Mouse (Mus musculus): Measurements from ENCODE around the gene St6galnac6. TPM values are rescaled to one million over a fixed set of nuclear protein-coding genes. Genes with fewer than 3 reads are reported as not detected.

The St6galnac6 gene
- total RNA-seq, 2 experiments from 2014 or later = 59.7 to 66.0 TPM

DNA sequence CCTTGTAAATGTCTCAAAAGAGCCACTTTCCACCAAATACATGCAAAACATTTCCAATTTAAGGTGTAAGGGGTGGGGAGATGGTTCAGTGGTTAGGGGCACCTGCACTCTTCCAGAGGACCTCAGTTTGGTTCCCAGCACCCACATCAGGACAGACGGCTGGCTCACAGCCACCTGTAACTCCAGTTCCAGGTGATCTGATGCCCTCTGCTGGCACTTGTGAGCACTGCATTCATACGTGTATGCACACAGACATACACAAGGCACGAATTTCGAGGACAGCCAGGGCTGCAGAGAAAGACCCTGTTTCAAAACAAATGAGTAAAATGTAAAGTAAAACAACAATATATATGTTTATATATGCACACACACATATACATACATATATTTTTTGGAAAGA is 18.1 kb downstream of the St6galnac6 start:
- DNase-seq = no peak

GRCm38 (mm10) chr2:32618051-32618450 is 18.5 kb downstream of the St6galnac6 start:
- DNase-seq = no peak

GRCm38 (mm10) chr2:32620682-32621516 is 21.4 kb downstream of the St6galnac6 start:
- DNase-seq = no peak

- DNase-seq = no peak
Measured at GRCm38 (mm10) chr2:32621517-32621859, 22.0 kb downstream of the St6galnac6 start, which contains the start of gene Ak1. Gene Ak1, plus strand, starts transcription at chr2:32621758.

DNA sequence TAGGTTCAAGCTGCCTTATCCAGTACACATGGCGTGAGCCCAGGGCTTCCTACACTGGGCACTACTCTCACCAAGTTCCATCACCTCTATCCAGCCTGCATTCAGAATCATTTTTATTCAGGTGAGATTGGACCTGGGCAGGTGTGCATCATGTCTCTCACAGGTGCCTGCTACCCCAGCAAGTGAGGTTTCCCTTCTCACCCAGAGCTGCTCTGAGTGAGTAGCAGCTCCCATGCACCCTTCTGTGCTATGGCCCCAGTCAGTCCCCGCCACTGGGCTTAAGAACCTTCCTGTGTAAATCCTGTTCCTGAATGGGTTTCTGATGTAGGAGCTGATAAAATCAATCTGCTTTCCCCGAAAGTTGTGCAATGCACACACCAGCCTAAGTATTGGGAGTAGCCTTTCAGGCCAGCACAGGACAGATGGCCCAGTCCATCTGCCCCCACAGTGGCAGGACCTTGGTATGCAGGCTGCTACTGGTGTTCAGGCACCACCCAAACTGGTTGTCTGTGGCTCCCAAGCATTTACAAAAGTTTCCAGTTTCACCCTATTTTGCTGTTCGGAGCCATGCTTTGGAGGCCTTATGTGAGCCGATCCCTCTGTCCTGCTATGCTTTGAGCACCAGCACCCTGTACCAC is 24.7 kb downstream of the St6galnac6 start:
- no peak for DNase-seq

GRCm38 (mm10) chr2:32625212-32625872 is 25.8 kb downstream of the St6galnac6 start:
- DNase-seq = peak; percentile 75

GRCm38 (mm10) chr2:32625873-32626694 is 26.6 kb downstream of the St6galnac6 start:
- peak; percentile 79 for DNase-seq

DNA sequence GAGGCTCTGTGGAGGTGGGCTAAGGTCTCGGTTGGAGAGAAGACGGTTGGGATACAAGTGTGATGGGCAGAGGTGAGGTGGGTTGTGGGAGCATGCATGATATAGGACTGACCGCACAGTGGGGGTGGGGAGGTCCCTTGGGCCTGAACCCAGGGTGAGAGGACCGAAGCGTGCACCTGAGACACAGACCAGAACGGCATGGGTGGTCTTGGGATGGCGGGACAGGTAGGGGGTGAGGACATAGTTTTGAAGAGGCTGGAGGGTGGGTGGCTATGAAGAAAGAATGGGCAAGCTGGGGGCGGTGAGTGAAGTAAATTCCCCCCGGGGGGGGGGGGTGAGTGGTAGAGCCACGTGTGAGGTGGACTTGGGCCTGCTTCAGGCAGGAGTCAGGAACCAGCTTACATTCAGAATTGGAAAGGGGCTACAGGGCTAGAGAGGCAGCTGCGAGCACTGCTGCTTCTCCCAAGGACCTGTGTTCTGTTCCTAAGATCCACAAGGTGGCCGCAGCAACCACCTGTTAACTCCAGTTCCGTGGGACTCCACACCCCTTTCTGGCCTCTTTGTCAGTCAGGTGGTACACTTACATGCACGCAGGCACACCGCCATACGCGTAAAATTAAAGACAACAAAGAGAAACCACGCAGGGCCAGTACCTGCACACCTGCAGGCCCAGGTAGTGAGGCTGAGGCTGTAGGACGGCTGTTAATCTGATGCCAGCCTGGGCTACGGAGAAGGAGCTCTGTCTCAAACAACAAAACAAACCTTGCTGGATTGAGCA is 27.9 kb downstream of the St6galnac6 start:
- DNase-seq = no peak

- DNase-seq = no peak
Measured at GRCm38 (mm10) chr2:32628044-32628550, 28.6 kb downstream of the St6galnac6 start.

DNA sequence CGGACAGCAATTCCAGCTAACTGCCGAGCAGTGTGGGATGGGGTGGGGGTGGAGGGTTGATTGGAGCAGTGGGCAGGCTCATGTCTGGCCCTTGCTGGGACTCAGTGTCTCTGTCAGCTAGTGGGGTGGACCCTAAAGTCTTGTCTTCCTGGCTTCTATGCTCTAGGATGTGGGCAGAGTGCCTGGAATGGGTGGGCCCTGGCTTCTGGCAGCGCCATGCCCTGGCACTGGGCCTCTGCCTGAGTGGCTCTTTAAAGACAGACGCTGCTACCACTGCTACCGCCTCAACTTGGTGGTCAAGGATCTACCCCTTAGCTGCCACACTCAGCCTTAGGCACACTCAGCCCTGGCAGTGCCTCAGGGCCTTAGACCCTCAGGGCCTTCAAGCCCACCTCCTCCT is 29.2 kb downstream of the St6galnac6 start:
- peak; percentile 79 for DNase-seq

GRCm38 (mm10) chr2:32629276-32629976 is 29.9 kb downstream of the St6galnac6 start:
- no peak for DNase-seq

- no peak for DNase-seq
Measured at GRCm38 (mm10) chr2:32630036-32630435, 30.5 kb downstream of the St6galnac6 start.

DNA sequence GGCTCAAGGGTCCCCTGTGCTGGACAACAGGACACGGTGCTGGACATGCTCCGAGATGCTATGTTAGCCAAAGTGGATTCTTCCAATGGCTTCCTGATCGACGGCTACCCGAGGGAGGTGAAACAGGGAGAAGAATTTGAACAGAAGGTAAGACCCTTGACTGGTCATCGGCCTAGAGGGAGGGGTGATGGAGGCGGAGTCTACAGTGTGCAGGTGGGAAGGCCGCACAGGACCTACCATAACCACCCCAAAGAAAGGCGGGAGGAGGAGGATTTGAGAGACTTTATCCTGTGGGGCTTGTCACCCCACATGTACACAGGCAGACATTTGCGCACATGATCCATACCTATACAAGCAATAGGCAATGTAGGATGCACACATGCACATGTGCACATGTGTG is 31.5 kb downstream of the St6galnac6 start:
- DNase-seq = no peak

DNA sequence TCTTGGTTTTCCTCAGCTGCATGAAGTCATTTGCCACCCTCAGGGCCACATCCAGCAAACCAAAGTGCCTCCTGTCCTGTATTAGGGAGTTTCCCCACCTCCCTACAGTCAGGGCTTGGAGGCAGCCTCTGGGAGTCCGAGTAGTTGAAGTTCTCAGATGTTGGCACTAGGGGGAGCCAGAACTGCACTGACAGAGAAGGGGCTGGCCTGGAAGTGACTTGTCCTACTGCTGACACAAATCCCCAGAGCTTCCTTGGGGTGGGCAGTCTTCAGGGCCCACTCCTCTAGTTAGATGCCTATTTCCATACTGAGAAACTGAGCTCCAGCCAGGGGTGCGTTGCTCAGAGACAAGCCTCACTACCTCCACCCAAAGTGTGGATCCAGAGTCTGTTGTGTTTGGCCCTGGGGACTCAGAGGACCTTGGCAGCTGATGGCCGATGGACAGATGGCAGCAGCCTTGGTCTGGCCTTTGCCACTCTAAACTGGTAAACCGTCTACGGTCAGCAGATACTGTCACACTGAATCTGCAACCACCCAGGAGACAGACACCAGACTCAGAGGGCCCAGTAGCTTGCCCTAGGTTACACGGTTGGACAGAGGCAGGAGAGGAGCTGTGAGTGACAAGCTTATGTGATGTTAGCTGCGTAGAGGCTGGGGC is 32.4 kb downstream of the St6galnac6 start:
- peak; percentile 77 for DNase-seq

GRCm38 (mm10) chr2:32633660-32634059 is 34.2 kb downstream of the St6galnac6 start:
- DNase-seq = peak; percentile 52

GRCm38 (mm10) chr2:32634277-32635105 is 35.0 kb downstream of the St6galnac6 start:
- DNase-seq = no peak

- DNase-seq = no peak
Measured at GRCm38 (mm10) chr2:32636617-32637016, 37.1 kb downstream of the St6galnac6 start.

GRCm38 (mm10) chr2:32637778-32638281 is 38.3 kb downstream of the St6galnac6 start:
- DNase-seq = peak; percentile 47

DNA sequence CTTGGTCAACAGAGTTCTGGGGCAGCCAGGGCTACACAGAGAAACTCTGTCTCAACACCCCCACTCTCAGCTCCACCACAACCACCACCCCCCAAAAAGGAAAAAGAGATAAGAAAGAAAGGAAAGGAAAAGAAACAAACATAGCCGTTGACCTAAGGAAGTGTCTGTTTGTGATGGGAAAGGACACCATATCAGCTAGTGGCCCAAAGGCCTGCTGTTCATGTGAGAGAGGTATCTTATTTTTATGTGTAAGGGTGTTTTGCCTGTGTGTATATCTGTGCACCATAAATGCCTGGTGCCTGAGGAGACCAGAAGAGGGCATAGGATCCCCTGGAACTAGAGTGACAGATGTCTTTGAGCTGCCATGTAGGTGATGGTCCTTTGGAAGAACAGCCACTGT is 40.1 kb downstream of the St6galnac6 start:
- DNase-seq = no peak
